Mouse (Mus musculus): ENCODE measurements around the gene Cfap44.

DNA sequence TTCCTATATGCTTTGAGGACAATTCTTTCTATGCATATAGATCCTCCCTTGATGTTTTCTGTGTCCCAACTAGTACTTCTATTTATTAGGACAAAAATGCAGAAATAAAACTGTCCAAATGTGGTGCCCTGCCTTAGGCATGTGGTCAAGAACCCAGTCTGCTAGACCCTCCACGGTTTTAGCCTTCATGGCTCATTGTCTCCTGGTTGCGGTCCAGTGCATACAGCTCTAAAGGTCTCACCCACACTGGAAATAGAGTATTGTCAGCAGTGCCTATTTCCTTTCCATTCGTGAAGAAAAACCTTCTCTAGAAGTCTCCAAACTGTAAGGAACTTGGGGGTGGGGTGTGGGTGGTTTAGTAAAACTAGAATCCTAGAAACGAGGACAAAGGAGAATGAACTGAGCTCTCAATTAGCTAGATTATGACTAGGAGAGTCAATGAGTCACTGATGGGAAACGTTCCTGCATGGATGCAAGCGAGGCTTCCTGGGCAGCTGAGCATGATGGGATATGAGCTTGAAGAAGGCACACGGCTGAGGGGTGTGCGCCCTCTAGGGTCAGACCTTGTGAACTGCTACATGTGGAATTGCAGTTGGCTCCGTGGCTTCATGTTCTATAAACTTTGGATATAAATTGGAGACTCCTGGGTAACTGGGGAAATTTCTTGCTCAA lies 2.6 kb upstream of the Cfap44 start:
- peak; percentile 68; the same call in 1 of the 2 replicates for TF ChIP-seq CTCF (IDR thresholded peaks at IDR 0.05; ENCODE audit: extremely low read depth, insufficient read depth, insufficient read length, insufficient replicate concordance)
- TF ChIP-seq POLR2A (IDR thresholded peaks at IDR 0.05; ENCODE audit: low read depth, low read length), result no peak
